Mouse (Mus musculus): ENCODE data around the gene Rarg.
A peak's percentile ranks its signal among the peaks of the same experiment; 100 is the strongest.

The Rarg gene

GRCm38 (mm10) chr15:102258076-102258470 is 756 bp upstream of the Rarg start:
- no peak for DNase-seq (ENCODE audit: low read depth, low spot score)

GRCm38 (mm10) chr15:102256431-102257201 is 701 bp downstream of the Rarg start:
- no peak for DNase-seq (ENCODE audit: low read depth, low spot score)

GRCm38 (mm10) chr15:102255547-102256255 is 1.6 kb downstream of the Rarg start:
- peak; percentile 38 for DNase-seq (ENCODE audit: low read depth, low spot score)

- DNase-seq (ENCODE audit: low read depth, low spot score): no peak
Measured at GRCm38 (mm10) chr15:102250521-102250920, 6.8 kb downstream of the Rarg start.

DNA sequence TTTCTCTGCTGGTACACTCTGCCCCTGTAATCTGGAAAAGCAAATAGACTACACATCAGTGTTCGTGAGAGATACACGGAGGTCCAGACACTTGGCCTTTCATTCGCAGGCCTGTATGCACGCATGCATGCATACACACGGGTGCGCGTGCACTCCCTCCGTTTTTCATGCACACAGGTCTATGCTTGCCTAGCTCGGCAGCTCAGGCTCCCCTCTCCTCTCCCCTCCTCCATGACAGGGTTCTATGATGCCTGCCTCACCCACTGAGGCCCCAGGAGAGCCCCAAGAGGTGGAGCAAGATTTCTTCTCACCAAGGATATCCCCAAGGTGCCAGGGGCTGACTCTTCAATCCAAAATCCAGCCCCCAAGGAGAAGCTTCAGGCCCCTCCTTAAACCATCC is 7.3 kb downstream of the Rarg start:
- no peak for DNase-seq (ENCODE audit: low read depth, low spot score)

- DNase-seq (ENCODE audit: low read depth, low spot score): peak; percentile 35
Measured at GRCm38 (mm10) chr15:102249251-102249691, 8.0 kb downstream of the Rarg start.

DNA sequence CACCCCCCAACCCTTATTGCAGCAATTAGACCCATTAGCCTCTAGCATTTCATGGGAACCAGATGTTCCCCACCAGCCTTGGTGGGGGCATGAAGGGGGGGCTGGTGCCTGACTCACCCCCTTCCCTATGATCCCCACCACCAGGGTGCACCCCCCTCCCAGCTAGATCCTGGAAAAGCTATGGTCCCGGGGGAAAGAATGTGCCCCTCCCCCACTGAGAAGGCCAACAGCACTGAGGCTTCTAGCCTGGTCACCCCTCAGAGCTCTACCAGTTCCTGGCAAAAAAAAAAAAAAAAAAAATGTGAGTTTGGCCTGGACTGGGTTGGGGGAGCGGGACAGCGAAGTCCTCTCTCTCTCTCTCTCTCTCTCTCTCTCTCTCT is 8.5 kb downstream of the Rarg start:
- no peak for DNase-seq (ENCODE audit: low read depth, low spot score)

DNA sequence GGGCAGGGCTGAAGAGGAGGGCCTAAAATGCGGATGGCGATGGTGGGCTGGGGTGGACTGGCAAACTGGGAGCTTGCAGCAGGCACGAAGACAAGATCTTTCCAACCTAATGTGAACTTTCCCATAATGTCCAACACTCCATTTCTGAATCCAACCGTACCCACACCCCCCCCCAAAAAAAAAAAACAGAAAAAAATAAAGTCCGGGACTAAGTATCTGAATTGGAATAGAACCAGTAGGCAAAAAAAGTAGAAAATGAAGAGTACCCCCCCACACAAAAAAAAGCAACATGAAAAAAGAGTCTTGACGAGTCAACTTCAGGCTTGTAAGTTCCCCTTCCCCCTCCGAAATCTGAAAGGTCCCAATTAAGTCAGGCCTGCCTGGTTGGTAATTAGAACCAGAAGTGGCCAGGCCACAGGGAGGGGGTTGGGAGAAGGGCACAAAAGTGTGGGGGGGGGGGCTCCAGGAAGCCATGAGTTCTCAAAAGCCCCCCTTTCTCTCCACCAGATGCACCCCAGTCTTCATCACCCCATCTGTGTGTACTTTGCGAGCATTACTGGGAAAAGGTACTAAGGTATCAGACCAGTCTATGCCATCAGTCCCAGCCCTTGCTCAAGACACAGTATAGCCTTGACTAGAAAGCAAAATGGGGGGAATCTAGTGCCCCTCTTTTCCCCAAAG is 9.0 kb downstream of the Rarg start:
- no peak for DNase-seq (ENCODE audit: low read depth, low spot score)

DNA sequence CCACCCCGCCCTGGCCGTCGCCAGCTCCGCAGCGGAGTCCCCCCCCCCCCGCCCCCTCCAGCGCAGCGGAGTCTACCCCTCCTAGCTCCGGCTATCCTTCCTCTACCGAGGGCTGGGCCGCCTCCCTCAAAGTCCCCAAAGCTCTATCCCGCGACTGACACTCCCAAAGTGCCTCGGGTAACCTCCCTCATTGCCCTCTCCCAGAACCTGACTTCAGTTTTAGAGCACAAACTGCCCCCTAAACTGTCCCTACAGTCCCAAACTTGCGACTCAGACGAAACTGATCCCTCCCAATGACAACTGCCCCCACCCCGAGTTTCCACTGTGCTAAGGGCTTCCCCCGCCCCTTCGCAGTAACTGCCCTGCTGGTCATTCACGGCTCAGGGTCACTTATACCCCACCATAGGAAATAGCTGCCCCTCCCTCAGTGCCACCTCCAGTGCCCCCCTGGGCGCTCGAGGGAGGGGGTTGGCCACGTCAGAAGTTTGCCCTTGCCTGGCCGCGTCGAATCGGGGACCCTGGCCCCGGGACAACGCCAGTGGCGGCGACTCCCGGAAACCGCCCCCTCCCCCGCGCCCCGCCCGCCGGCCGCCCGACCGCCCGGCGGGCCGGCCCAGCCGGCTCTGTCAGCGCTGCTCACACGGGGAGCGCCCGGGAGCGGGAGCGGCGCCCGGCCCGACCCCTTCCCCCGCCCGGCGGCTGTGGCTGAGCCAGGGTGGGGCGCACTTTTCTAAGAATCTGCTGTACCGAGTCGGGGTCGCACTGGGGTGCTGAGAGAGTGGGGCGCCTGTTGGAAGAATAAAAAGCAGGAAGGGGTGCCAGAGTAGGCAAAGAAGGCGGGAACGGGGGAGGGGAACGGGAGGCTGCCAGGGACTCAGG is 9.8 kb downstream of the Rarg start:
- peak; percentile 58 for DNase-seq (ENCODE audit: low read depth, low spot score)

DNA sequence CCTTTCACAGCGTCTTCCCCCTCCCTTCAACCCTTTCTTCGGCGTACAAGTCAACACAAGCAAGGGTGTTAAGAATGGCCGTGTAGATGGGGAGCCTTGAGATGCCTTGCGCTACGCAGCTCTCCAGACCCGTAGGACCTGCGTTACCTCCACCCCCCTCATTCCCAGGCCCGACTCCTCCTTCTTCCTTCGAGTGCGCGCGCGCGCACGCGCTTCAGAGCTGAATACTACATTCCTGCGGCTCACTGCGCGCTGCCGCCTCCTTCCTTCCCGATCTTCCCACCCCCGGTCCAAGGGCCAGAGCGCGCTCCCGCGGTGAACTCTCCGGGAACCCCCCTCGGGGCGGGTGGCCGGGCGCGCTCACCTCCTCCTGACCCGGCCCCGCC is 10.5 kb downstream of the Rarg start:
- DNase-seq (ENCODE audit: low read depth, low spot score): peak; percentile 87

- DNase-seq (ENCODE audit: low read depth, low spot score): peak; percentile 94
Measured at GRCm38 (mm10) chr15:102245891-102246741, 11.2 kb downstream of the Rarg start.

DNA sequence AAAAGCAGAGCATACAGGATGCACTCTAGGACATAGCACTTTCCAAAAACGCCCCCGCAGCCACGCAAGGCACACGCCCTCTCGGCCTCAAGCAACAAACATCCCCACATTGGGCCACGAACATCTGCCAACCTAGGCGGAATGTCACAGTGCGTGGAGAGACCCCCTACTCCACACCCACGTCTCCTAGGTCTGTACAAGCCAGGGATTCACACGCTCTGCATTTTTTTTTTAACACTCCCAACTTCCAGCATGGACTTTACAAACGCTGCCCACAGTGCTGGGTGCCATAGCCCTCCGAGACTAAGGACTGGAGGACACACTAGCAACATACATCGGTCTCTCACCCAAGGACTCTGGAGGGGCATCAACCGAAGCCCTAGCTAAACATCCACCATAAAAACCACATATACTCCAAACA is 11.8 kb downstream of the Rarg start:
- DNase-seq (ENCODE audit: low read depth, low spot score): peak; percentile 63

DNA sequence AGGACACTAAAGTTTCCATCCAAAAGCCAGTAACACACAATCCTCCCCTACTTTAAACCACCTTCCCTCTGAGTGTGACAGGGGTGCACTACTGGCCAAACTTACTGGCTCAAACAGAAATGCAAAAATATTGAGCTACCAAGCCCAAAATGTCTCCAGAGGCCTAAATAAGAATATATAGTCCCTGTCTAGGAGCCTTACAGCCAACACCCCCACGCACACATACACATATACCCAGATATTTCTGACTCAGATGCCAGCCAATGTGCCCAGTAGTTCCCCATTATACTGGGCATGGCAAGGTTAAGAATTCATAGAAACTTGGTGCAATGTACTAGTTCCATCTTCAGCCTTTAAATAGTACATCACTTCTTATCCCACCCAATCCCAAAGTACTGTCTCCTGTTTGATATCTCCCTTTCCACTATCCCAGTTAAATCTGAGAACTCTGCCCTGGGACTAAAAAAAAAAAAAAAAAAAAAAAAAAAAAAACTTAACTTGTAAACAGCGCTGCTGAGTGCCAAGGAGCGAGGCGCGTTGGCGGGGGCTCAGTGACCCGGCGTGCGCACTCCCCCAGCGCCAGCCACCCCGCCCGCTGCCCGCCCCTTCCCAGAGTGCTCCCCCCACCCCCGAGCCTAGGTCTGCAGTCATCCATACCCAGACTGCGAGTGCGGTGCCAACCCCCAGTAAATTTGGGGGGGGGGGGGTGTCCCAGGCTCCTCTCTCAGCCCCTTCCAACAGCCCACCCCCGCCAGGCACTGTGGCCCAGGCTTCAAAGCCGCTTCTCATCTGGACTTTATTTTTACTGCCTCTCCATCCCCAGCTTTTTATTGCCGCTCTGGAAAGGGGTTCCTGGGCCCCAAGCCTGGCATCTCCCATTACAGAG is 12.8 kb downstream of the Rarg start:
- peak; percentile 49 for DNase-seq (ENCODE audit: low read depth, low spot score)

DNA sequence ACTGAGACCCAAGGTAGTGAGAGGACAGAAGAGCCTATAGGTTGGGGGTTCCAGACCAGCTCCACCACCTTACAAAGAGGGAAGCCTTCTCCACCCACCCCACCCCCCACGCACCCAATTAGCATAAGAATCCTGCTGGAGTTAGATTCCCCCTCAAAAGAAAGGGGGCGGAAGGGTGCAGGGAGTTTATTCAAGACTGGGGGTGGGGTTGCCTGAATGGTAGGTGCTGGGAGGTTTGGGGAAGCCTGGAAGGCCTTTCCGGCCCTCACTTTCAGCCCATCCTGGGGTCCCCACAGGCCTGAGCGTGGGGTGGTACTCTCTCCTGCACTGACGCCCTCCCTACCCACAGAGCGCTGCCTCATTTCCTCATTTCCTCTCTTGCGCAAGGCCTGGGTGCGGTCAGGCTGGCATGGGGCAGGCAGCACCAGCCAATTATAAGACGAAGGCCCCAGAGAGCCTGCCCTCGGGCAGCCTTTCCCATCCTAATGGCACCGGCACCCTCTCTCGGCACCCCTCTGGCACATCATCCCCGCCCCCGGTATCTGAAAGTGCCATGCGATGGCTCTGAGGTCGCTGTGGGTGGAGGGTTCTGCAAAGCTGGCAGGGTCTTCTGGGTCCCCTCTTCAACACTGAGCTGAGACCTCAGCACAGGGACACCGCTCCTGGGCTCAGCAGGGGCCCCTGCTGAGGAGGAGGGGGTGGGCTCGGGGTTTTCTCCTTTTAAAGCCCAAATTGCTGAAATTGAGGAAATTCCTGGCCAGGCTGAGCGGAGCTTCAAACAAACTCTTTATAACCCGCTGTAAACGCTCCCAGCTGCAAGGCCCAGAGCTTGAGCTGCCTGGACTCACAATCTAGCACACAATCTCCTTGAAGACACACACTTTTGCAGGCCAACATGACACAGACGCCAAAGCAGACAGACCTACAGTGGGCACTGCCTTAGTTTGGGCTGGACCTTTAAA is 13.8 kb downstream of the Rarg start:
- peak; percentile 62 for DNase-seq (ENCODE audit: low read depth, low spot score)

DNA sequence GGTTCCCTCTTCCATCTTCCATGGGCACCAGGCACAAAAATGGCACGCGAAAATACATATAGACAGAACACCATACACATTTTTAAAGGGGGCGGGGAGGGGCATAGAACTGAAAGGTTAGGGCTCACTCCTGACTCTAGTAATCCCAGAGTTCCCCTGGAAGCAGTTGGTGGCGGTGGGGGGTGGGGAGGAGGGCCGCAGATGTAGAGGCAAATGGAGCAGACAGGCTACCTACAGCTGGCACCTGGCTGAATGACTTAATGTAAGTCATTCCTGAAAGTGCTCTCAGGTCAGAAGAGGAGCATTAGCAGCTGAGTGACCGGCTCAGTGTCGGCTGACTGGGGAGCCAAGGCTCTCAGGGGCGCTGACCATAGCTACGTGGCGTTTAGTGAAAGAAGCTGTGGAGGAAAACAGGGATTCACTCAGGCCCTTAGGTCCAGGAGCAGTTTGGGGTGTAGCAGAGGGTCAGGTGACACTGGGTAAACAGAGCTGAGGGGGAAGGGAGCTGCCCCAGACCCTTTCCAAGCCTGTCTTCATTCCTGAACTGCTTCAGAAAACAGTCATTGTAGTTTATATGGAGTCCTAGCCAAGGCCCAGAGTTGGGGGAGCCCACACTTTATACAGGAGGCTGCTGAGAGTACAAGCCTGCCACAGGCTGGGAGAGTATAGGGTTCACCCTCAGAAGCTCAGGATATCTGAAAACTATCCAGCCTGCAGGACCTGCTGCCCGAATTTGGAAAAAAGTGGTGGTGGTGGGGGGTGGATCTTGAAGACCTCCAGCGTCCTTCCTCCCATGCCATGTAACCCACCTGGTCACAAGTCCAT is 14.7 kb downstream of the Rarg start:
- DNase-seq (ENCODE audit: low read depth, low spot score): no peak

GRCm38 (mm10) chr15:102240607-102241006 is 16.7 kb downstream of the Rarg start:
- no peak for DNase-seq (ENCODE audit: low read depth, low spot score)

DNA sequence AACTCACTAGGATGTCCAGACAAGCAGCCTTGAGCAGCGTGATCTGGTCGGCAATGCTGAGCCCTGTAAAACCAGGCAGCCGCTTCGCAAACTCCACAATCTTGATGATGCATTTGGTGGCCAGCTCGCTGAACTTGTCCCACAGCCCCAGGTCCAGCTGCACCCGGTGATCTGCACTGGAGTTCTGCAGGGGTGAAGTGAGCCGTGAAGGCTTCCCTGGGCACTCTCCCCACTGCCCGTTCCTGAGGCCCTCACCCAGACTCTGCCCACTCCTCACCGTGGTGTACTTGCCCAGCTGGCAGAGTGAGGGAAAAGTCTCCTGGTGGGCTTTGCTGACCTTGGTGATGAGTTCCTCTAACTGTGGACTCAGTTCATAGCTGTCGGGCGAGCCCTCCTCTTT is 17.5 kb downstream of the Rarg start:
- DNase-seq (ENCODE audit: low read depth, low spot score): no peak

- DNase-seq (ENCODE audit: low read depth, low spot score): peak; percentile 88
Measured at GRCm38 (mm10) chr15:102239260-102239590, 18.1 kb downstream of the Rarg start.
